Mouse (Mus musculus) yolk sac, embryonic 10.5 days (tissue): Measurements from ENCODE around the gene Gm20696.

Source experiments
- DNase-seq: peaks from one replicate; pipeline ENCODE4 v3.0.0-alpha.2; 2017; ENCODE audit warnings: low spot score

The Gm20696 gene

GRCm38 (mm10) chr6:99210161-99210560, 456.4 kb downstream of the Gm20696 start:
- no peak for DNase-seq
